Mouse (Mus musculus) cerebellum, postnatal 36 days (tissue): ENCODE measurements around the gene Susd1.

Source experiments
- DNase-seq, 2 experiments: peaks; one replicate each; pipeline ENCODE4 v3.0.0; 2021 to 2022; ENCODE audit warnings: mixed read lengths in 2 of 2

The Susd1 gene

DNA sequence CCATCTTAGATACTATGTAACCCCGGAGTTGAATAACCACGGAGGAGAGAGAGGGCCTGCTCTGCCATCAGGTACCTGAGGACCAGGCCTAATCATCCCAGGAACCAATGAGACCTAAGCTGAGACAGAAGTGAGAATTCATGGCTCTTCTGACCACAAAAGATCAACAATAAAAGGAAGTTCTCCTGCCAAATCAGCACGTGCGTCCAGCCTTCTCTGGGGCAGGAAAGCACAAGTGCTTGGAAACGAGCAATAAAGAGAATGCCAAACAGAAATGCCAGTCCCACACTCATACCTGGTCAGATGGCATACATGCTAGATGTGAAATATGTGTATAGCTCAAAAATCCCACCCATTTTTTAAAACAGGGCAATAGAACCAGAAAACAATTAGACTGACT lies 58.6 kb downstream of the Susd1 start:
- no peak for DNase-seq

DNA sequence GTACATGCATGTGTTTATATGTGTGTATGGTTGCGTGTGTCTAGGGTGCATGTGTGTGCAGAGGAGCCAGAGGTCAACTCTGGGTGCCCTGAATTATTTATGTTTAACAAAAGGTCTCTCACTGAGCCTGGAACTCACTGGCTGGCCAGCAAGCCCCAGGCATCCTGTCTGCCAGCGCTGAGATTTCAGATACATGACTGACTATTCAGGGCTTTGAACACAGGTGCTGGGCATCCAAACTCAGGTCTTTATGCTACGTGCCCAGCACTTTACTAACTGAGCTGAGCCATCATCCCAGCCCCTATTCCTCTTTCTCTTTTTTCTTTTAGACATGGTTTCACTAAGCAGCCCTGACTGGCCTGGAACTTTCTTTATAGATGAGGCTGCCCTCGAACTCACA lies 59.8 kb downstream of the Susd1 start:
- no peak for DNase-seq

DNA sequence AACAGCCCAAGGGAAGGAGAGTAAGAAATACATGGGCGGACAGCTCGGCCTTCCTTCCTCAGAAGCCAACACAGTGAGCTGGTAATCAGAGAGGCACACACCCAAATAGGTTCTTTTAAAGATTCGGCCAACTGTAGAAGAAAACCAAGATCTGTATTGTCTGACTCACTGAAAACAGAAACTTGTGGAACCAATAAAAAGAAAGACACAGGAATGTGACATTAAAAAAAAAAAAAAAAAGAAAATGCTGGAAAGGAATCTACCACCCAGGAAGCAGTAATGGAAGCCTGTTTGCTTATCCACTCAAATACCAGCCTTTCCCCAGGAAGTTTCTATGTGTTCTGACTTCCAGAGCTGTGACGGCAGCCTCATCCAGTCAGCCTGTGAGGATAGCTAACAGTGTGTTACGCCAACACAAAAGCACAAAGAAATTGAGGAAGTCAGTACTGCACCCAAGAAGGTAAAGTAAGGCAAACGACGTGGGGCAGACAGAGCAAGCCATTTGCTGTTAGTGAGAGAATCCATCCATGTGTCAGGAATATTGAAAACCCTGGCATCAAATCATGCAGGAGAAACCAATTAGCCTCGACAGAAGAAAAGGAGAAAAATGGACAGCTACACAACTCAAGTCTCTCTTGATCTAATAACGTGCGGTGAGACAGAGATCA lies 64.0 kb downstream of the Susd1 start:
- no peak for DNase-seq

DNA sequence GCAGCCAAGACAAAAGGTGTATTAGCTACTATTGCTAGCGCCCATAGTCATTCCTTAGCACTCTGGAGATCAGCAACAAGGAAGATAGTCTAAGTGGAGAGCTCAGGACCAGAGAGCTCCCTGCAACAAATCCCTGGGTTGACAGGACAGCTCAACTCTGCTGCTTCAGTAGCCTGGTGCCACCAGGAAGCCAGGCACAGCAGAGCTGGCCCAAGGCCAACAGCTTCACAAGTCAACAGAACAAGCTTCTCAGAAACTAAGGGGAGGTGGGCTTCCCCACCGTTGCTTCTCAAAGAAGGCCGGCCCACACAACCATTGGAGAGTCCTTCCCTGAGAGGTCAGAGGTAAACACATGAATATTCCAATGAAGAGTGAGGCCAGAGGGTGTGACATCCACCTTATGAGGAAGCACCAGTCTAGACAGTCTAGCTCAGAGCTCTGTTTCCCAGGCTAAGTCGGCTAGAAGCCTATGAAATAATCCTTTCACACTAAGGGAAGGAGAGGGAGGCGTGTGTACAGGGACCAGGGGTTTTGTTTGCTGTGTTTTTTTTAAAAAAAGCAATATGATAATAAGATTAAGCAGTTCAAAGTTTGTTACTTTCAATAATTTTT lies 65.8 kb downstream of the Susd1 start:
- no peak for DNase-seq

DNA sequence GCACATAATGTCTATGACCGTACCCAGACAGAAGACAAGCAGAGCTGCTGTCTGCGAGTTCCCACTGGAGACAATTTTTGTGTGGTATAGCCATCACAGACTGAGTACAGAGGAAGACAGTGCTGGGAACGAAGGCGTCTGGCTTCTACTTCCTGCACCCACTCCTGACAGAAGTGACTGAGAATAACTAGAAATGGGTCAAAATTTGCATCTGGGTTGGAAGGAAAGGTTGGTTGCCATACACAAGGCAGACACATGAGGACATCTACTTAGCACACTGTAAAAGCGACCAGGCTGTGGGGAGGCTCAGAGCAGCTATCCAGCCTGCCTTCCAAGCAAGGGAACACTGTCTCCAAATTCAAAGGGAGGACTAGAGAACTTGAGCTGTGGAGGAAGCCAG lies 66.5 kb downstream of the Susd1 start:
- DNase-seq: no peak

DNA sequence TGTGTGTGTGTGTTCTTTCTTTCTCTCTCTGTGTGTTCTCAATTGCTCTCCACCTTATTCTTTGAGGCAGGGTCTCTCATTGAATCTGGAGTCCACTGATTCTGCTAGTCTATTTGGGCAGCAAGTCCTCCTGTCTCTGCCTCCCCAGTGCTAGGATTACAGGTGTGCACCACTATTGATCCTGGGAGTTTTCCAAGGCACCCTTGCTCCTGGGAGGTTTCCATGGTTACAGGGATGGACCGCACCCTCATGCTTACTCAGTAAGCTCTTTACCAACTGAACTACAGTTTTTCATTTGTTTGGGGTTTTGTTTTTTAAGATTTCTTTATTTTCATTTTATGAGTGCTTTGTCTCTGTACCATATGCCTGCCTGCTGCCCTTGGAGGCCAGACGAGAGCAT lies 68.5 kb downstream of the Susd1 start:
- no peak for DNase-seq

DNA sequence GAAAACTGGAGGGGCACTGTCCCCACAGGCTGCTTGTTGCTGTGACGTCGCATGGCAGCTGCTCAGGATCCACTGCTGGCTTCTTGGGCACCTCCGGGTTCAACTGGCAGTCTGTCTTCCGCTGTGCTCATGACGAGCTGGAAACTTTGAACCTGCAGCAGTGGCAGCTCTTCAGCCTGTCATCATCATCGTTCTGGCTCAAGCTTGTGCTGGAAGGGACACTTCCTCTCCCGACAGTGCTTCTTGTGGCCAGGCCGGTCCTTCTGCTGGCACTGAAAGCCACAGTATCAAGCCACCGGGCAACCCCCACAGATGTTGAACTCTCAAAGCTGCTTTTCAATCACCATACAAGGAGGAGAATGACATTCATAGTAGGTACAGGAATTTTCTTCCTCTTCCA lies 70.3 kb downstream of the Susd1 start:
- no peak for DNase-seq

DNA sequence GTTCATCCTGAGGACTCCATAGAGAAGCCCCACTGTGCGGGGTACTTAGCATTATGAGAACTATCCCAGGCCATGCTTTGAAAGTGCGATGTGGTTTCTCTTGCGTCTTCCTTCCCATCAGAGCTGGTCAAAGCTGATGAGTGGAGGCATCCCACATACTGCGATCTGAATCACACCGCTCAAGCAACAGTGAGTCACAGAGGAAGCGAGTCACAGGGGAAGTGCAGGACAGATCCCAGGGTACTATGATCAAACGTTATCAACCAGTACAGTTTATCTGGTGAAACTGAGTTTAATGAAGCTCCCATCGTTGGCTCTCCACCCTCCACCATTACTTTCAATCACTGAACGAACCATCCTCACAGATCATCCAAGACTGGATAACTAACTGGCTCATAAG lies 72.2 kb downstream of the Susd1 start:
- DNase-seq: no peak

DNA sequence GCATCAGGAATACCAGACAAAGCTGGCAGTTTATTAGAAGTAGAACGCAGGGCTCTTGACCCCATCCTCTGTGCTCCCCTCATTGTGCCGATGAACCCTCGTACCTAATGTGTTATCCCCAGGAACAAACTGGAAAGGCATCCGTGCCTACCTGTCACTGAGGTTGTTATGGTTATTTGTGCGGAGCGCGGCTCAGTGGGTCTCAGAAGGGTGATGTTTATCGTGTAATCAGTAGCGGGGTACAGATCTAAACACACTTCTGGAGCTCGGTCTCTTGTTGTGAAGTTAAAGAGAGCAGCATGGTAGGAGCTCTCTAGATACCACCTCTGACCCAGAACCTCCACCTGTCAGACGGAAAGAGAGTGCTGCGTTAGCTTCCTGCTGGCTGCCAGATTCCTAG lies 72.9 kb downstream of the Susd1 start:
- no peak for DNase-seq

DNA sequence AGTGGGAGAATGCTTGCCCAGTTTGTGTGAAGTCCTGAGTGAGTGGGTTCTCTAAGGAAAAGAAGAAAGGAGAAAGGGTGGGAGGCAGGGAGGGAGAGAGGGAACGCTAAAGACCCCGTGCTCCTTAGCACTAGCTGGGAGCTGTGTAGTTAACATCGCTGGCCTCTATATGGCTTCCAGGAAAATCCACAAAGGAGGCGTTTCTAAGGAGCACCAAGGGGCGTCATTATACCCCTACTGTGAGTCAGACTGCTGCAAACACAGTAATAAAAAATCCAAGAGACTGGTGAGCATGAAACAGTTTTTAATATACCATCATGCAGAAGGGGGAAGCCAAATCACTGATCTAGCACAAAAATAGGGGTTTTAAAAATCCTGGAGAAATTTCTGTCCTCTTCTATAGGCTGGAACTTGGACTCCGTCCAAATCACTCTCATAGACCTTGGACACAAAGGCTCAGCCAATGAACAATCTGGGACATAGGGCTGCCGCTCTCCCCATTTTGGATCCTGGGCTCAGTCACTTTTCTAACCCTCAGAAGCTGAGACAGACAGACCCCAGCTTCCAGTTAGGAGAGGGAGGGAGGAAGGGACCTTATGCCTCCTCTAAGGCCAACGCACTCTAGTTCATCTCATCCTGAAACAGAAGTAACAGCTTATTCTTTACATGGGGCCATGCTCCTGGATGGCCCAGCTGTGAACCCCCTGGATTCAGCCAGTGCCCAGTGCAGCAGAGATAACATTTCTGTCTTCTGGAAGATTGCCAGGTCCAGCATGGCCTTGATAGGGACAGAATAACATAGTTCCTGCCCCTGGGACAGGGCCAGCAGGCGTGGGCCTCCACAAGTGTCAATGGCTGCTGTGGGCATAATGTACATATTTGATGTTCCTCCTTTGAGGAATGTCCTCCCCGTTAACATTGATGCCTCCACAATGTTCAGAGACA lies 73.9 kb downstream of the Susd1 start:
- DNase-seq: no peak

DNA sequence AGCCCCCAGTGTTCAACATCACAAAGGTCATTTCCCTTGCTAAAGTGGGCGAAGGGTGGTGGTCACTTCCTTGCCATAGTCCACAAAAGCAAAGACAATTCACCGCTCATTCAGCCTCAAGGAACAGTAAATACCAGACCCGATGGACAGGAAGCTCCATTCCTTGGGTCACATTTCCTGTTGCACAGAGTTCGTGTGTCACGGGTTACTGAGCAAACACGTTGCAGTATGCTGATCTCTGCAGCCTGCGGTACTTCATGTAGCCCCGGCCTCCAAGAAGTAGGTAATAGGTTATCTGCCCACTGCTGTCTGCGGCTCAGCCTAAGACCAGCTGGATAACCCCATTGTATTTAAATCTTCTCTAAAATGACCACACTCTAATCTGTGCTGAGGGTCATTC lies 75.4 kb downstream of the Susd1 start:
- no peak for DNase-seq

DNA sequence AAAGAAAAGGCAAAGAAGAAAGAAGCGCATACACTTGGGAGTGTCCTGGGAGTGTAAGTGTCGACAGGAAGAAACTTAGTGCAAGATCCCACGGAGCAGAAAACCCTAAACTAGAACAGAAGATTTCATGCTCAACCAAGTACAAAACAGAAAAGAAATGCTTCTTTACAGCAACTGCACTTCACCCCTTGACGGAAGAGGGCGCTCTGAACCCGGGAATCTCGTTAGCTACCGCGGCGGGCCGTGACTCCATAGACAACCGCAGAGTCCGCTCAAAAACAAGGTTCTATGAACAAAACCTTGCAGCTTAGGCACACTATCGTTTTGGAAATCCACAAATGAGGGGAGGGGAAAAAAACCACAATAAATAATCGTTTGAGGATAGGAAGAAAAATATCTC lies 77.7 kb downstream of the Susd1 start:
- DNase-seq: peak; percentile 76 to 80

DNA sequence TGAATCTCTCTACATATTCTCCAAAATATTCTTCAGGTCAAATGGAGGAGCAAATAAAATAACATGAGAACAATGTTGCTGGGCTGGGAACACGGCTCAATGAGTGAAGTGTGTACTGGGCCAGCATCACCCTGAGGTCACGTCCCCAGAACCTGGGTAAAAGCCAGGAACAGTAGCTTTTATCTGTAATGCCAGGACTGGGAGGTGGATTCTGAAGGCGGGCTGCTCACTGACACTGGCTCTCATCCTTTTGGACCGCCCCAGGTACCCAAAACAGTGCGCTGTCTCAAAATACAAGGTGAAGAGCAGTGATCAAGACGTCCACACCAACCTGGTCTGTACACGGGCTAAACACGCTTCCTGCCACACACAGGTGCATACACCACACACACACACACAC lies 78.5 kb downstream of the Susd1 start:
- no peak for DNase-seq

DNA sequence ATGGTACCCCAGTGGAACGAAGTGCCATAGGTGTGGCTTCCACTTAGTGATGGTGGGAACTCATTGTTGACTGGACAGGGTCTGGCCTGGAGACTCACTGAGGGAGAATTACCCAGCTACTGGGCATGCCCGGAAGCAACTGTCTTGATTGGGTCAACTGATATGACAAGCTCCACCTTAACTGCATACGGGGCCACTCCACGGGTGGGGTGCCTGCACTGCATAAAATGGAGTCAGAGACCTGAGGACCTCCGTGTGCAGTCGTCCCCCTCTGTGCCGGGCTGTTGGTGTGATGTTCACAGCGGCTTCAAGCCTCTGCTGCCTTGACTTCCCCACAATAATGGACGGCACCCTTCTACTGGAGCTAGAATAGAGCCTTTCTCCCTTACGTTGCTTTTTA lies 79.5 kb downstream of the Susd1 start:
- DNase-seq: no peak

DNA sequence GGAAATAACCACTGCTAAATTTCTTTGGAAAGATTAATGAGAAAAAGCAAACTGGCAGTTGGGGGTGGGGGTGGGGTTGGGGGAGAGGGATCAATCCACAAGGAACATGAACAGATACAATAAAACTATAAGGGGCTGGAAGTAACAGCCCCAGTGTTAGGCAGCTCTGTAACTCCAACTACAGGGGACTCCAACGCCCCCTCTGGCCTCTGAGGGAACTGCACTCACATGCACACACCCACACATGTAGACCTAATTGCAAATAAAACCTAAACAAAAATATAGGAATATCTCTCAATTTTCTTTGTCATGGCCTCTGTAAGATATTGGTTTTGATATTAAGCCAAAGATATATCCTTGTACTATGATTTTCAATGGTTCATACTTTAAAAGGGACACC lies 83.0 kb downstream of the Susd1 start:
- DNase-seq: no peak

DNA sequence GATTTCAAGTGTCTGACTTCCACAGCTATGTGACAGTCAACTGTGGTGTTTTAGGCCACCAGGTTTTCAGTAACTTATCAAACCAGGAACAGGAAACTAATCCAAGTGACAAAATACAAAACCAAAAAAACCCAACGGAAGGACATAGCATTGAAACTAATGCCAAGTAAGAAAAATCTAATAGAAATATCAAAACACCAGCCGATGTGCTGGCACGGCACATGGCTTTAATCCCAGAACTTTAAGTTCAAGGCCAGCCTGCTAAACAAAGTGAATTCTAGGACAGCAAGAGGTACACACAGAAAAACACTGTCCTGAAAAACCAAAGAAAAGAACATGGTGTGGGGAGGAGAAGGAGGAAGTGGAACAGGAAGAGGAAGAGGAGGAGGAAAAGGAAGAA lies 83.8 kb downstream of the Susd1 start:
- DNase-seq: no peak

DNA sequence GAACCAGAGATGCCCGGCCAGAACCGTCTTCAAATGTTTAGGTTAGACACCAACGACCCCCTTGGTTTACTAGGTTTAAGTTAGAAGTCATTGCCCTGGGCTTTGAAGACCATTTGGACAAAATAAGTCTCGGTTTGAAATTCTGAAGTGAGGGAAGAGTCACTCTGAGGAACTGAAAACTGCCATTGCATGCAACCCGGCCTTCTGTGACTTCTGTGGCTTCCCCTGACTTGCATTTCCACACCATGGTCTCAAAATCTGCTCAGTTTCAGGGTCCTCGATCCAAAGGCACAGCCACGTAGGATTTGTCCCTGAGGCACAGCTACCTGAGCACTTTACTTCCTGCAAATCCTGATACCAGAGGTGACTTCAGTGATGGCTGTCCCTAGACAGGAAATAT lies 86.5 kb downstream of the Susd1 start:
- DNase-seq: no peak

DNA sequence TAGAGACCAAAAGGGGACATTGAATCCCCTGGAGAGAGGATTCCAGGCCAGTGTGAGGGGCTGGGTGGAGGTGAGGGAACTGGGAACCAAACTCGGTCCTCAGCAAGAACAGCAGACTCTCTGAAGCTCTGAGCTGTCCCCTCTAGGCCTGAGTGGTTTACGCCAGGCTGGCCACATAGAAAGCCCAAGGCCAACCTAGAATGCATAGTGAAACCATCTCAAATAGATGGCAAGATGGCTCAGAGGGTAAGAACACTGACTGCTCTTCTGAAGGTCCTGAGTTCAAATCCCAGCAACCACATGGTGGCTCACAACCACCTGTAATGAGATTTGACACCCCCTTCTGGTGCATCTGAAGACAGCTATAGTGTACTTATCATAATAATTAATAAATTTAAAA lies 88.1 kb downstream of the Susd1 start:
- no peak for DNase-seq

DNA sequence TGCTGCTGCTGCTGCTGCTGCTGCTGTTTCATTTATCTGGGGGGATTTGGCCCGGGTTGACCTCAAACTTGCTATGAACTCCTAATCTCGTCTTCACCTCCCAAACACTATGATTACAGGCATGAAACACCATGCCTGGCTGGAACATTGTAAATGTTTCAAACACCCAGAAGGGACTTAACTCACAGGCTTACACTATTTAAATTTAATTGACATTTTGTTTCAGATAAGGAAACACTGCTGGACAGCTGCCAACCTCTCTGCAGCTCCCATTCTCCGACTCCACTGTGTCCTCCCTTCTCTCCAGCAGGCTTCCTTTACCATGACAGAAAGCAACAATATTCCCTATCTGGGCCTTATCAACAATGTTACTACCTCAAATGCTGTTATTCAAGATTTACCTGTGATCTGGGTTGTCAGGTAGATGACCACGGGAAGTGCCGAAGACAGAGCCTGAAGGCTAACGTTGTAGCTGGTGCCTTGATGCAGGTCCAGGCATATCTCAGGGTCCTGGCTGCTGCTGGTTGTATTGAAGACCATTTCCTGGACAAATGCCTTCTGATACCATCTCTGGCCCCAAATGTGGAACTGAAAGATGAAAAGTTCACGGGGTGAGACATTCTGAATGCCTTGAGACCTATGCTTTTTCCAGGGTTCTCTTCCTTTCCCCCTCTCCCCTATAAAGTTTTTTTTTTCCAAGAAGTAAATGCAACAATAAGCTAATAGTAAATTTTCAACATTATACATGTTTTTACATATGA lies 88.8 kb downstream of the Susd1 start:
- no peak for DNase-seq

DNA sequence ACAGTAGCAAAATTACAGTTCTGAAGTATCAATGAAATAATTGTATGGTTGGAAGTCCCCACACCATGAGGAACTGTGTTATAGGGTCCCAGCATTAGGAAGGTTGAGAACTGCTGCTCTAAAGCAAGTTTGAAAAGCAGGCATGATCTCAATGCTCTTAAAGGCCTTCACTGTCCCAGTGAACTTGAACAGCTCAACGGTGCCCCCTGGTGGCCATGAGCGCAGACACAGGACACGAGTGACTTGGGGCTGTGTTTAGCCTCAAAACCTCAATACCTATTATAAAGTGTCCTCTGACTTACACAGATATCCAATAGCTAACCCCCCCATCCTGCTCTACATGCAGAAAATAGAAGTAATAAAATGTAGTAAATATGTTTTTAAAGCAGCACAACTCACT lies 97.7 kb downstream of the Susd1 start:
- peak; percentile 83 to 84 for DNase-seq

DNA sequence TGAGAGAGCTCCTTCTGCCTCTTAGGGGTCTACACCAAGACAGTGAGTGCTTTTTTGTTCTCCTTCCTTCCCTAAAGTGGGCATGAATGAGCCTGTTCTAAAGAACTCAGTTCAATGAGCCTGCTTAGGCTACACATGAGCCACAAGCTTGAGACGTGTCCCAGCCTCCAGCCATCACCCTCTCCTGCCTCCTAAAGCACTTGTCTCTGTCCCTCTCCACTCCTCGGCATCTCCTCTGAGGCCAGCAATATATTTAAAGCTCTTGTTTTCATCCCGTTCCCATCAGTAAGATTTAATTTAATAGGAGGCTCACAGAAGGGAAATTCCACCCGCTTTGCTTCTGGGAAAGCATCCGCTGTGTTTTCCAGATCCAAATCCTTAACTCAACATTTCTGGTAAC lies 98.4 kb downstream of the Susd1 start:
- DNase-seq: no peak

DNA sequence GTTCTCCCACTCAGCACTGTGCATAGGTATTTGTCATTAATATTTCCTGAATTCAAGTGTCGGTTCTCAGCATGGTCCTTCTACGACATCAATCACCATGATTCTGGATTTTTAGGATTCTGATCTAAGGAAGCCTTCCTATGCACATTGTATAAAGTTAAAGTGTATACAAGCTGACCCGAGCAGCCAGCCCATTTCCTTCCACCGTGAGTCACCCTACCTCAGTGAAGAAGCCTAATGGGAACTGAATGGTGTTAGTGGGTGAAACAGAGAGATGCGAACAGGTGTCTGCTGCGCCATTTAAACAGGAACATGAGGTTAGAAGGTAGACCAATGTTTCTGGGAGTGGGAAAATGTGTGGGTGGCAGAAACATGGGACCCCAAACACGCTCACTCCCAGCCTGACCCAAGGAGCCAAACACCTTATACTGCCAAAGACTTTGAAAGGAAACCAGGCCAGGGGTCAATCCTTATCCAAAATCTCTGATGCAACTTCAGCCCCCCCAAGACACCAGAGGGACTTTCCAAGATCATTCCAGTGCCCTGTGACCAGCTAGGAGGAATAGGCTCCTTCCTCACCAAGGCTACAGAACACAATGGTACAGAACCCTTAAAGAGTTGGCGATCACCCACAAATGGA lies 99.4 kb downstream of the Susd1 start:
- no peak for DNase-seq

DNA sequence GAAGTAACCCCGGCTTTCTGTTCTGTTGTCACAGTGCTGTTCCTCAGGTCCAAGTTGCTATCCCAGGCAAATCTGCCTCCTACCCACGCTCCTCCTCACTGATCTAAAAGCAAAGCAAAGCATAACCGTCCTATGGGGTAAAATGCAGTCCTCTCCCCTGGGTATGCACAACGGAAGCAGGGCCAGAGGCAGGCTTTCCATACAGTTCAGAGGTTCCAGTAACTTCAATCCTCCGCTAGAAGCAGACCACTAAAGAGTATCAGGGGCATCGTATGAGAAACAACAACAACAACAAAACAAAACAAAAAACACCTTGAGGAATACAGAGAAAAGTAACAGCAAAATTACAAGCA lies 100.9 kb downstream of the Susd1 start:
- DNase-seq: no peak
